Mouse (Mus musculus) c-Kit-positive CD71-positive TER-119-positive erythroid progenitor cells, embryonic 14.5 days (primary cell): ENCODE measurements around the gene Smim22.
A peak's percentile ranks its signal among the peaks of the same experiment; 100 is the strongest.

ENCODE experiments used
- DNase-seq: peaks from one replicate; pipeline ENCODE4 v3.0.0-alpha.2; 2013; ENCODE audit warnings: low spot score

The Smim22 gene

GRCm38 (mm10) chr16:5010371-5010935, 3.4 kb downstream of the Smim22 start:
- DNase-seq = no peak

- no peak for DNase-seq
Measured at GRCm38 (mm10) chr16:5011285-5011684, 4.2 kb downstream of the Smim22 start.

- peak; percentile 78 for DNase-seq
Measured at GRCm38 (mm10) chr16:5012036-5013005, 5.2 kb downstream of the Smim22 start.

- DNase-seq = peak; percentile 98
Measured at GRCm38 (mm10) chr16:5013054-5013838, 6.2 kb downstream of the Smim22 start, which contains the start of gene Rogdi. Gene Rogdi (minus strand): TSS chr16:5013553.

- no peak for DNase-seq
Measured at GRCm38 (mm10) chr16:5014578-5014977, 7.5 kb downstream of the Smim22 start.

GRCm38 (mm10) chr16:5024021-5024420, 16.9 kb downstream of the Smim22 start:
- no peak for DNase-seq

- DNase-seq = no peak
Measured at GRCm38 (mm10) chr16:5029847-5030246, 22.8 kb downstream of the Smim22 start.

GRCm38 (mm10) chr16:5035591-5035990, 28.5 kb downstream of the Smim22 start:
- DNase-seq = no peak

- no peak for DNase-seq
Measured at GRCm38 (mm10) chr16:5036649-5037234, 29.7 kb downstream of the Smim22 start.

- no peak for DNase-seq
Measured at GRCm38 (mm10) chr16:5045322-5045721, 38.2 kb downstream of the Smim22 start.

- DNase-seq = no peak
Measured at GRCm38 (mm10) chr16:5049182-5049773, 42.2 kb downstream of the Smim22 start.

GRCm38 (mm10) chr16:5049774-5050234, 42.7 kb downstream of the Smim22 start, which contains the start of the genes Glyr1 and Ubn1:
Gene Glyr1 (minus strand): TSS chr16:5049863.
Gene Ubn1 (plus strand): TSS chr16:5050057.
- DNase-seq = peak; percentile 99

GRCm38 (mm10) chr16:5050251-5051110, 43.4 kb downstream of the Smim22 start:
- DNase-seq = peak; percentile 62
